Mouse (Mus musculus) heart, embryonic 15.5 days (tissue): ENCODE measurements at regions not wholly inside any gene's neighbourhood (a gene's known extent, or its start where the extent isn't known, plus 50 kb on each side); places are given as distances from the start of the nearest gene placed in this dataset.

Experiments used
- ATAC-seq: fragments of 200-750 bp; cut with Nextera tagmentation; replicated peaks from 2 replicates; pipeline ENCODE4 v1.8.0; 2017; ENCODE audit warnings: low read depth, moderate TSS enrichment; ENCODE audit not compliant: insufficient number of reproducible peaks, insufficient read depth, low FRiP score
- H3K27ac ChIP-seq: fragments of 300-500 bp; sonication (generic); 2 replicates; pipeline ENCODE4 v1.5.1; 2015; ENCODE audit warnings: mild to moderate bottlenecking, inconsistent platforms
- H3K27me3 ChIP-seq: fragments of 300-500 bp; sonication (generic); 2 replicates; pipeline ENCODE4 v1.6.1; 2015; ENCODE audit warnings: inconsistent platforms
- H3K36me3 ChIP-seq: fragments of 300-500 bp; sonication (generic); 2 replicates; pipeline ENCODE4 v1.6.1; 2015; ENCODE audit warnings: mild to moderate bottlenecking, inconsistent platforms
- H3K4me1 ChIP-seq: fragments of 300-500 bp; sonication (generic); replicated peaks from 2 replicates; pipeline ENCODE4 v1.6.1; 2015; ENCODE audit warnings: inconsistent platforms
- H3K4me2 ChIP-seq: fragments of 300-500 bp; sonication (generic); 2 replicates; pipeline ENCODE4 v1.6.1; 2015; ENCODE audit warnings: inconsistent platforms, mild to moderate bottlenecking, moderate library complexity
- H3K4me3 ChIP-seq: fragments of 300-500 bp; sonication (generic); 2 replicates; pipeline ENCODE4 v1.5.1; 2015; ENCODE audit warnings: mild to moderate bottlenecking, inconsistent platforms
- H3K9ac ChIP-seq: fragments of 300-500 bp; sonication (generic); 2 replicates; pipeline ENCODE4 v1.6.1; 2015; ENCODE audit warnings: mild to moderate bottlenecking, inconsistent platforms
- H3K9me3 ChIP-seq: fragments of 300-500 bp; sonication (generic); replicated peaks from 2 replicates; pipeline ENCODE4 v1.6.1; 2016; ENCODE audit warnings: inconsistent platforms
- WGBS: fragments of 180-500 bp; shearing (Covaris S2); methylation state at CpG from one replicate; pipeline ENCODE4 v1.1.7; 2015; ENCODE audit warnings: mixed read lengths; 5-methylcytosine and 5-hydroxymethylcytosine counted together

DNA sequence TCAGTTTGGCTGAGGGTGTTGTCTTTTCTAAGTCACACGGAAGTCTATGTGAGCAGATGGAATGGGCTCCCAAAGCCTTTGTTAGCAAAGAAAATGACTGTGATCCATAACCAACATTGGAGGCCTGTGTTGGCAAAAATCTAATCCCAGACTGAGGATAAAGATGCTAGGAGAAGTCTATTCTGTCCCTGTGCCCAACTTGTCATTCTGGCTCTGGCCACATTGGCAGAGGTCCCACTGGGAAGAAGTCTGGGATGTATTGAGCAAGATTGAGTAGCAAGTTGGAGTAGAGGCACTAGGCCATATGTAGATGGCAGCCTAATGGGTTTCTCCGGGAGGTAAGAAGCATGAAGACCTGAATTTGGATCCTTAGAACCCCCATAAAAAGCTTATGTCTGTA, 54.1 kb downstream of the Nog start:
- Histone ChIP-seq H3K27me3 (no peaks in the 10 kb centered on the region), H3K36me3 (no peaks in the 10 kb centered on the region), H3K4me1 (peaks cover 3% of the 10 kb centered on the region), H3K27ac (no peak overlapping the region), H3K4me2 (no peak overlapping the region), H3K9ac (no peak overlapping the region), H3K4me3 (no peak overlapping the region), H3K9me3 (no peaks in the 10 kb centered on the region)
- WGBS, result 89% methylated on average over 2 of the region's 2 CpGs
- ATAC-seq, result no peak

GRCm38 (mm10) chr11:89243370-89243769, 58.8 kb downstream of the Nog start:
- Histone ChIP-seq H3K4me2 (no peak overlapping the region), H3K27ac (no peak overlapping the region), H3K36me3 (no peaks in the 10 kb centered on the region), H3K27me3 (no peaks in the 10 kb centered on the region), H3K9me3 (no peaks in the 10 kb centered on the region), H3K4me3 (no peak overlapping the region), H3K4me1 (no peaks in the 10 kb centered on the region), H3K9ac (no peak overlapping the region)
- ATAC-seq, result no peak
- 16% methylated on average over 3 of the region's 3 CpGs for WGBS

GRCm38 (mm10) chr11:89242130-89242529, 60.0 kb downstream of the Nog start:
- Histone ChIP-seq H3K27ac (no peak overlapping the region), H3K4me1 (no peaks in the 10 kb centered on the region), H3K27me3 (no peaks in the 10 kb centered on the region), H3K36me3 (no peaks in the 10 kb centered on the region), H3K9ac (no peak overlapping the region), H3K4me3 (no peak overlapping the region), H3K4me2 (no peak overlapping the region), H3K9me3 (no peaks in the 10 kb centered on the region)
- WGBS, result 71% methylated on average over 2 of the region's 2 CpGs
- ATAC-seq, result no peak

DNA sequence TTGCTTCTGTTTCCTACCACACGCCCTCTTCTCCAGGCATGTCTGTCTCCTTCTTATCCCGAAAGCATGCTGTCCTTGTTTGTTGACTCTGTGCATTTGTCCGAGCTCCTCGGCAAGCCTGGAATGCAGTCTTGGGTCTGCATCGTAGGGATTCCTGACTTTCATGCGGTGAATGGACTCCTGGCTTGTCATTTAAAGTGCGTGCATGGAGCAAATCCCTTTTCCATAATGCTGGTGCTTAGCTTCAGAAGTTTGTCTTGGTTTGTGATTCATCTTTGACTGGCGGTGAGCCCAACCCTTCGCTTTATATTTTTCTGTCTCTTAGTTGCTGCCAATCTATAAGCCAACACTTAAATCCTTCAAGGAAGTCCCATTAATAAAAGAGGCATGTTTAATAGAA, 62.2 kb downstream of the Nog start:
- no peak for ATAC-seq
- H3K4me2 ChIP-seq, result no peak overlapping the region
- H3K4me1 ChIP-seq, result no peaks in the 10 kb centered on the region
- no peaks in the 10 kb centered on the region for H3K9me3 ChIP-seq
- no peaks in the 10 kb centered on the region for H3K27me3 ChIP-seq
- H3K4me3 ChIP-seq, result no peak overlapping the region
- WGBS, result 27% methylated on average over 9 of the region's 9 CpGs
- no peaks in the 10 kb centered on the region for H3K36me3 ChIP-seq
- H3K27ac ChIP-seq, result no peak overlapping the region
- H3K9ac ChIP-seq, result no peak overlapping the region

GRCm38 (mm10) chr11:89236904-89237303, 65.2 kb downstream of the Nog start:
- H3K27ac ChIP-seq, result no peak overlapping the region
- no peak overlapping the region for H3K4me2 ChIP-seq
- no peak for ATAC-seq
- H3K4me3 ChIP-seq, result no peak overlapping the region
- no peaks in the 10 kb centered on the region for H3K36me3 ChIP-seq
- no peak overlapping the region for H3K9ac ChIP-seq
- no peaks in the 10 kb centered on the region for H3K4me1 ChIP-seq
- 87% methylated on average over 3 of the region's 3 CpGs for WGBS
- H3K9me3 ChIP-seq, result no peaks in the 10 kb centered on the region
- no peaks in the 10 kb centered on the region for H3K27me3 ChIP-seq

DNA sequence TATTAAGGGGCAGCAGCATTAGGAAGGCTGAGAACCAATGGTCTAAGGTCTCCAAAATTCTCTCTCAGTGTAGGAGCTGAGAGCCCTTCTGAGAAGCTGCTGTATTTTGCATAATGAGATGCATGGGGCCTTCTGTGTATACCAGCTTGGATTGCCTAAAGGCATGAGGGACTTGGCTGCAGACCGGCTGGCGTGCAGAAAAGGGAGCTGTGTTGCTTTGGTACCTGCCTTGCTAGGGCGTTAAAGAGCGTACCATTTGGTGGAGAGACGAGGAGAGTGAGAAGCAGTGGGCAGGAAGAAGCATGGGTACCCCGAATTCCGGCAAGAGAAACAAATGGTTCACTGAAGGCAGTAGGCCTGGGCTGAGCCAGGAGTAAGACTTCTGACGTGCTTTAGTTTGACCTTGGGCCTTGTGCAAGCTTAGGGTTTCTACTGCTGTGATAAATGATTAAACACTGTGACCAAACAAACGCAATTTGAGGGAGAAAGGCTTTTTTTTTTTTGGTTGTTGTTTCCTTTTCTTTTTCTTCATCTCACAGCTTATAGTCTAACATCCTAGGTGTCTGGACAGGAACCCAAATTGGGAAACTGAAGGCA, 69.2 kb downstream of the Nog start:
- no peak overlapping the region for H3K27ac ChIP-seq
- H3K4me3 ChIP-seq, result no peak overlapping the region
- no peaks in the 10 kb centered on the region for H3K27me3 ChIP-seq
- 60% methylated on average over 9 of the region's 9 CpGs for WGBS
- no peak for ATAC-seq
- H3K9me3 ChIP-seq, result no peaks in the 10 kb centered on the region
- no peaks in the 10 kb centered on the region for H3K36me3 ChIP-seq
- no peak overlapping the region for H3K4me2 ChIP-seq
- H3K9ac ChIP-seq, result no peak overlapping the region
- H3K4me1 ChIP-seq, result no peaks in the 10 kb centered on the region

- no peak overlapping the region for H3K4me3 ChIP-seq
- 55% methylated on average over 5 of the region's 5 CpGs for WGBS
- no peak for ATAC-seq
These were observed 72.4 kb downstream of the Nog start for GRCm38 (mm10) chr11:89229726-89230125.

GRCm38 (mm10) chr11:89213204-89213603, 88.9 kb downstream of the Nog start:
- Histone ChIP-seq H3K36me3 (no peaks in the 10 kb centered on the region), H3K9ac (no peak overlapping the region), H3K4me3 (no peak overlapping the region), H3K27me3 (no peaks in the 10 kb centered on the region), H3K27ac (no peak overlapping the region), H3K4me2 (no peak overlapping the region), H3K9me3 (no peaks in the 10 kb centered on the region), H3K4me1 (no peaks in the 10 kb centered on the region)
- no peak for ATAC-seq
- 87% methylated on average over 5 of the region's 5 CpGs for WGBS

More at GRCm38 (mm10) chr11:89229726-89230125, 72.4 kb downstream of the Nog start:
- H3K9ac ChIP-seq, result no peak overlapping the region
- H3K4me1 ChIP-seq, result no peaks in the 10 kb centered on the region
- no peaks in the 10 kb centered on the region for H3K36me3 ChIP-seq
- H3K4me2 ChIP-seq, result no peak overlapping the region
- H3K9me3 ChIP-seq, result no peaks in the 10 kb centered on the region
- H3K27ac ChIP-seq, result no peak overlapping the region
- H3K27me3 ChIP-seq, result no peaks in the 10 kb centered on the region

DNA sequence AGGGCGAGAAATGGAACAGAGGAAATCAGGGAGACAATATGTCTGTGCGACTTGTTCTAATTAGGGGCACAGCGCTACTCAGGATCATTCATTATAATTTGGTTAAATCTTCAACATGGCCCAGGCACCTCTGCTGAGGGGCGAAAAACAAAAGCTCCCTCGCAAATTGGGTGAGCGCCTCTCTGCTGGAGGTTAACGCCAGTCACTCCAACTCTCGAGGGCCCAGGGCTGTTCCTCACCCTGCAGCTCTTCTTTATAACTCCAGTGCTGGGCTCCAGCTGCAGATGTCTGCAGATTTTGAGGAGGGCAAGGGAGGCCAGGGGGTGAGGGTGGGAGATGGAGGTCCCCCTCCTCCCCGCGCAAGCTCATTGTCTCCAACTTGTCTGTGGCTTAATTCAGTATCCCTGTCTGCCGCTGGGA, 92.6 kb downstream of the Nog start:
- no peak for ATAC-seq

DNA sequence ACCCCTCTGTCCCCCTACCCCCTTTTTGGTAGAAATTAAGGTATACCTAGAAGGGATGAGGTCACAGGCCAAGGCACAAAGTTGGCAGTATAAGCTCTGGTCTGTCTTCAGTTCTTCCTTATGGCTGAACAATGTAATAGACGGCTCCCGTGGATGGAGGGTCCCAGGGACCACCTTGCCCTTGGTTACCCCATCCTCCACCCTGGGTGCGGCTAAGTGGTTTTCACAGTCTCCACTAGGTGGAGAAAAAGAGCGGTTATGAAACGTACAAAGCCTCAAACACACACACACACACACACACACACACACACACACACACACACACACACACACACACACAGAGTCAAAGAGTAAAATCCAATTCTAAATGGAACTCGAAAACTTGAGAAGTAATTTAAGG, 93.1 kb downstream of the Nog start:
- no peaks in the 10 kb centered on the region for H3K4me1 ChIP-seq
- WGBS, result 38% methylated on average over 6 of the region's 6 CpGs
- no peaks in the 10 kb centered on the region for H3K27me3 ChIP-seq
- no peak overlapping the region for H3K27ac ChIP-seq
- no peak overlapping the region for H3K4me3 ChIP-seq
- no peaks in the 10 kb centered on the region for H3K9me3 ChIP-seq
- no peaks in the 10 kb centered on the region for H3K36me3 ChIP-seq
- ATAC-seq, result no peak
- no peak overlapping the region for H3K9ac ChIP-seq
- no peak overlapping the region for H3K4me2 ChIP-seq

More for the DNA sequence above, 92.6 kb downstream of the Nog start:
- 54% methylated on average over 11 of the region's 11 CpGs for WGBS
- no peaks in the 10 kb centered on the region for H3K9me3 ChIP-seq
- H3K4me3 ChIP-seq, result no peak overlapping the region
- no peaks in the 10 kb centered on the region for H3K4me1 ChIP-seq
- H3K27ac ChIP-seq, result no peak overlapping the region
- H3K9ac ChIP-seq, result no peak overlapping the region
- H3K27me3 ChIP-seq, result no peaks in the 10 kb centered on the region
- no peaks in the 10 kb centered on the region for H3K36me3 ChIP-seq
- H3K4me2 ChIP-seq, result no peak overlapping the region

GRCm38 (mm10) chr11:89206788-89207187, 95.3 kb downstream of the Nog start:
- Histone ChIP-seq H3K4me2 (no peak overlapping the region), H3K27me3 (no peaks in the 10 kb centered on the region), H3K36me3 (no peaks in the 10 kb centered on the region), H3K9ac (no peak overlapping the region), H3K9me3 (no peaks in the 10 kb centered on the region), H3K4me1 (no peaks in the 10 kb centered on the region), H3K4me3 (no peak overlapping the region), H3K27ac (no peak overlapping the region)
- WGBS, result 50% methylated on average over 3 of the region's 3 CpGs
- ATAC-seq, result no peak

GRCm38 (mm10) chr11:89204948-89205545, 97.1 kb downstream of the Nog start:
- Histone ChIP-seq H3K4me2 (no peak overlapping the region), H3K27me3 (no peaks in the 10 kb centered on the region), H3K4me1 (no peaks in the 10 kb centered on the region), H3K27ac (no peak overlapping the region), H3K9ac (no peak overlapping the region), H3K36me3 (no peaks in the 10 kb centered on the region), H3K9me3 (no peaks in the 10 kb centered on the region), H3K4me3 (no peak overlapping the region)
- WGBS, result 41% methylated on average over 7 of the region's 7 CpGs
- ATAC-seq, result no peak
